Mouse (Mus musculus): ENCODE measurements around the gene Sardh. TPM values are rescaled to one million over a fixed set of nuclear protein-coding genes. Genes with fewer than 3 reads are reported as not detected.

Sardh gene
- polyA plus RNA-seq, 1 experiment: 0.66 TPM

- TF ChIP-seq GATA1 (IDR thresholded peaks at IDR 0.05; ENCODE audit: low read length) (no peak), TAL1 (IDR thresholded peaks at IDR 0.05; ENCODE audit: low read length) (no peak)
- peaks cover 12% of the 10 kb centered on the region for H3K27me3 ChIP-seq (ENCODE audit: control insufficient read depth)
- H3K4me3 ChIP-seq (replicated peaks): no peak overlapping the region
- no peaks in the 10 kb centered on the region; the same call in 1 of the 2 replicates for H3K9me3 ChIP-seq (ENCODE audit: control insufficient read depth, low read length)
- H3K36me3 ChIP-seq (ENCODE audit: control insufficient read depth): no peaks in the 10 kb centered on the region
- H3K4me1 ChIP-seq (ENCODE audit: control insufficient read depth): no peaks in the 10 kb centered on the region
Observed at GRCm38 (mm10) chr2:27144957-27145356, 103.2 kb downstream of the Sardh start.

DNA sequence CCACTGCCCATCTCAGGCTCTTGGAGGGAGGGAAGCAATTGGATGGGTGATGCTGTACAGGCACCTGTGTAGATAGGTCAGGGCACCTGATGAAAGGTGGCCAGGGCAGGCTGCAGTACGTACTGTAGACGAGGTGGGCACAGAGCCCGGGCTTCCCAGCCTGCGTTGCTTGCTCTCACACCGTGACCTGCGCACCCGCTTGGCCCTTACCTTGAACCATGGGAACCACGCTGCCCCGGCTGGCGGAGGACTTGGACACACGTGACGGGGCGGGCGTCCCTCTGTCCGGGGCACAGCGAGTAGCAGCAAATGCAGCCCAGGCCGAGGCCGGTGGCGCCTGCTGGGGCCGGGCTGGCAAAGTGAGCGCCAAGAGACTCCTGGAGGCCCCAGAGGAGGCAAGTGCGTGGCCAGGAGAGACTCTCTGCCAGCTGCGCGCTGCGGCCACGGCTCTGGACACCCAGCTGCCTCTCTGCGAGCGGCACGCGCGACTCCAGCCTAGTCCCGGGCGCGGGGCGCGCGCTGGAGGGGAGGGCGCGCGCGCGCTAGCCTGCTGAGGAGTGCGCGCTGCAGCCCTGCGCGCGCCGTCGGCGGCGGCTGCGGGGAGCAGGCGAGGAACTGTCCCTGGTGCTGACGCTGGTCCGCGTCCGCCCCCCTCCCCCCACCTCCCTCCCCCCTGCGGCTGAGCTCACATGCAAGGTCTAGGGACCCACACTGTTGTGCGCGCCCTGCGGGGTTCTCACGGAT is 106.0 kb downstream of the Sardh start, which contains the start of gene Fam163b:
Gene Fam163b, minus strand, starts transcription at position 542 of the 744 bp plus-strand sequence.
- TF ChIP-seq GATA1 (IDR thresholded peaks at IDR 0.05; ENCODE audit: low read length) (no peak), TAL1 (IDR thresholded peaks at IDR 0.05; ENCODE audit: low read length) (no peak)
- no peak within 1 kb of the TSS for H3K4me3 ChIP-seq (replicated peaks)
- H3K4me1 ChIP-seq (ENCODE audit: control insufficient read depth): no peaks in the 10 kb centered on the region
- no peaks in the 10 kb centered on the region; the same call in 1 of the 2 replicates for H3K9me3 ChIP-seq (ENCODE audit: control insufficient read depth, low read length)
- no peaks in the 10 kb centered on the region for H3K36me3 ChIP-seq (ENCODE audit: control insufficient read depth)
- H3K27me3 ChIP-seq (ENCODE audit: control insufficient read depth): peaks cover 12% of the 10 kb centered on the region

Other genes with a start within 250 kb of the Sardh start
- 0.16 and 0.25 TPM in 2 replicates for gene Cacfd1, start 238.4 kb downstream of the Sardh start, polyA plus RNA-seq (2012)
- 0.02 and 0.10 TPM in 2 replicates for gene Slc2a6, start 220.3 kb downstream of the Sardh start, polyA plus RNA-seq (2012)
- gene Mymk, start 176.2 kb downstream of the Sardh start, polyA plus RNA-seq (2012): not detected in 2 replicates
- not detected in 2 replicates for gene Adamtsl2, start 169.0 kb downstream of the Sardh start, polyA plus RNA-seq (2012)
- gene Fam163b, start 105.8 kb downstream of the Sardh start, polyA plus RNA-seq (2012): not detected in 2 replicates
- not detected in 2 replicates for gene Dbh, start 83.1 kb downstream of the Sardh start, polyA plus RNA-seq (2012)
- gene Vav2, start 178.7 kb upstream of the Sardh start, polyA plus RNA-seq (2012): 0.10 and 0.15 TPM in 2 replicates
- gene Brd3os, start 194.0 kb upstream of the Sardh start, polyA plus RNA-seq (2012): not detected in 2 replicates